Mouse (Mus musculus) neural tube, embryonic 11.5 days (tissue): ENCODE results near the gene Macrod2. TPM values are rescaled to one million over a fixed set of nuclear protein-coding genes. Genes with fewer than 3 reads are reported as not detected.
A peak's percentile ranks its signal among the peaks of the same experiment; 100 is the strongest.

Experiments used
- ATAC-seq: fragments of 200-750 bp; cut with Nextera tagmentation; 2 replicates; pipeline ENCODE4 v1.8.0; 2017; ENCODE audit warnings: moderate number of reproducible peaks, mild to moderate bottlenecking, moderate TSS enrichment, moderate library complexity; ENCODE audit not compliant: insufficient read depth, low FRiP score, low TSS enrichment
- DNase-seq: peaks from one replicate; pipeline ENCODE4 v3.0.0-alpha.2; 2015; ENCODE audit warnings: low spot score
- H3K27ac ChIP-seq: fragments of 300-500 bp; sonication (generic); 2 replicates; pipeline ENCODE4 v1.5.1; 2014; ENCODE audit warnings: low read depth, mild to moderate bottlenecking, low read length
- H3K27me3 ChIP-seq: fragments of 300-500 bp; sonication (generic); 2 replicates; pipeline ENCODE4 v1.6.1; 2014; ENCODE audit warnings: mild to moderate bottlenecking, low read length, mixed read lengths; ENCODE audit not compliant: control insufficient read depth, insufficient read depth
- H3K36me3 ChIP-seq: fragments of 300-500 bp; sonication (generic); 2 replicates; pipeline ENCODE4 v1.6.1; 2014; ENCODE audit warnings: mild to moderate bottlenecking, low read length, moderate library complexity, mixed read lengths; ENCODE audit not compliant: control insufficient read depth, insufficient read depth
- H3K4me1 ChIP-seq: fragments of 300-500 bp; sonication (generic); 2 replicates; pipeline ENCODE4 v1.6.1; 2014; ENCODE audit warnings: low read length, mixed read lengths; ENCODE audit not compliant: control insufficient read depth, insufficient read depth
- H3K4me2 ChIP-seq: fragments of 300-500 bp; sonication (generic); 2 replicates; pipeline ENCODE4 v1.6.1; 2014; ENCODE audit warnings: low read depth, mild to moderate bottlenecking, moderate library complexity
- H3K4me3 ChIP-seq: fragments of 300-500 bp; sonication (generic); 2 replicates; pipeline ENCODE4 v1.5.1; 2014; ENCODE audit warnings: low read depth, low read length
- H3K9ac ChIP-seq: fragments of 300-500 bp; sonication (generic); 2 replicates; pipeline ENCODE4 v1.6.1; 2014; ENCODE audit warnings: mild to moderate bottlenecking, low read length
- H3K9me3 ChIP-seq: fragments of 300-500 bp; sonication (generic); 2 replicates; pipeline ENCODE4 v1.6.1; 2016; ENCODE audit warnings: low read length; ENCODE audit not compliant: control insufficient read depth
- WGBS: fragments of 180-500 bp; shearing (Covaris S2); extraction: QIAGEN DNeasy Blood & Tissue Kit; methylation state at CpG from one replicate; pipeline ENCODE4 v1.1.7; 2014; 5-methylcytosine and 5-hydroxymethylcytosine counted together
- polyA plus RNA-seq: library from polyadenylated mRNA; unstranded; fragments of >200 nt; fragmentation: Nextera tagmentation; extraction: Ambion mirVana; gene quantifications from 2 replicates; pipeline ENCODE4 v1.2.1, GENCODE M21; 2014

The Macrod2 gene
- polyA plus RNA-seq, 1 experiment from 2014 or later: 46.0 TPM

DNA sequence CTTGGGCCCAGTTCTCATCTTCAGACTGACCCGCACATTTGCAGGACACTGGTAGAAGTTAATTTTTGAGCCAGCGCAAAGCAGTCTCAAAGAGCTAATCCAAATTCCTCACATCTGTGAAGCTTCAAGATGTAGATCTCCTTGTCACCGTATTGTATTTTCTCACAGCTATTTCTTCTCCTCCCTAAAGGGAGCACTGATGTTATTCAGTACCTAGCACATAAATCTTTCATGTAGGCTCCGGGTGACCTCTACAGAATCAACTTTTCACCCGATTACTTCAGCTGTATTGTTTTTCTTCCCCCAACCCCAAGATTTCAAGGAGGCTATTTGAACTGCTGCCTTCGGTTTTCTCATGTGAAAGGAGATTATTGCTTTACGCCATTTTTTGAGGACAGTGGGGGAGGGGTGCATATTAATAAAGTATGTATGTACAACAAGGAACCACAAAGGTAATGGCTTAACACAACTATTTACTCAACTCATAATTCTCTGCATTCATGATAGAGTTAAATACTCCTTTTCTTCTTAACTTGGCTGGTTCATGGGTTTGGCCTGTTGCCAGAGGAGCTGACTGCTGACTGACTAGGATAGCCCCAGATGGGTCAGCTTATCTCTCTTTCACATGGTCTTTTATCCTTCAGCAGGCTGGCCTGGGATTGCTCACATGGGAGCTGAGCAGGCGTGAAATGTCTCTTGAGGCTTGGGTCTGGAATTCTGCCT is 618.5 kb downstream of the Macrod2 start:
- DNase-seq (peak; percentile 40), ATAC-seq (peak; percentile 74)
- no peak overlapping the region for H3K9ac ChIP-seq
- peaks cover 11% of the 10 kb centered on the region for H3K4me1 ChIP-seq
- 17% methylated on average over 8 of the region's 8 CpGs for WGBS
- H3K36me3 ChIP-seq: no peaks in the 10 kb centered on the region
- H3K27ac ChIP-seq: peak overlapping the region; percentile 20; the same call in 1 of the 2 replicates
- no peaks in the 10 kb centered on the region for H3K9me3 ChIP-seq
- H3K4me2 ChIP-seq: no peak overlapping the region
- no peaks in the 10 kb centered on the region for H3K27me3 ChIP-seq
- H3K4me3 ChIP-seq: no peak overlapping the region

DNA sequence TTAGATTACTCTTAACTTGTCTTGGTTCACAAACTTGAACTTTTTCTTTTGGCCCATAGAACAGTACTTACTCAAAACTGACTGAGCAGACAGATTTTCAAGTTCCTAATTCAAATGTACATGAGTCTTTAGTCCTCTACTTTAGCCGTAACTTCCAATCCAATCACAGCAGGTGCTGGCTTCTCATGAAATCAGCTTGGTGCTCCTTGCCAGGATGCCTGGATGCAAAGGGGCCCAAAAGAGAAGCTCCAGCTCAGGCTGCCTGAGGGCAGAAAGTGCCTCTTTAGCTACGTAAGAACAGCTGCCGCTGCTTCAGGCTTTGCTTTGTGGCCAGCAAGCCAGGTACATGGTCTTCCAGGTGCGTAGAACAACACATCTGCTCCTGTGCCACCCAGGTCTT is 627.9 kb downstream of the Macrod2 start:
- no peak for DNase-seq
- Histone ChIP-seq H3K4me2 (no peak overlapping the region), H3K4me3 (no peak overlapping the region), H3K27ac (no peak overlapping the region), H3K4me1 (no peaks in the 10 kb centered on the region), H3K9me3 (no peaks in the 10 kb centered on the region), H3K27me3 (no peaks in the 10 kb centered on the region), H3K9ac (no peak overlapping the region), H3K36me3 (no peaks in the 10 kb centered on the region; the same call in 1 of the 2 replicates)
- ATAC-seq: no peak
- 88% methylated on average over 4 of the region's 4 CpGs for WGBS

DNA sequence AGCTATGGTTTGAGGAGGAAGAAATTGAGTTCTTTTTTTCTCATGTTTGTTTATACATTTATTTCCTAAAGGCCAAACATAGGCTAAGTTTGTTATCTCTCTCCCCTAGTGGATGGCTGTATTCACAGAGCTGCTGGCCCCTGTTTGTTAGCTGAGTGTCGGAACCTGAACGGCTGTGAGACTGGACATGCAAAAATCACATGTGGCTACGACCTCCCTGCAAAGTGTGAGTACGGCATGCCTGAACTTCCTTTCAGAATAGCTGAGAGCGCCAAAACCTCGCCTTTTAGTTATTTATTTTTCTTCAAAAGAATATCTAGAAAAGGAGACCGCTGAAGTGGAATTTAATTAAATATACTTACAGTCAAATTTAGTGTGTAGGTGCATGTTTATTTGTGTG is 628.8 kb downstream of the Macrod2 start:
- H3K4me3 ChIP-seq: no peak overlapping the region
- no peak overlapping the region for H3K4me2 ChIP-seq
- no peaks in the 10 kb centered on the region for H3K4me1 ChIP-seq
- WGBS: 51% methylated on average over 7 of the region's 7 CpGs
- no peak overlapping the region for H3K9ac ChIP-seq
- DNase-seq: no peak
- no peaks in the 10 kb centered on the region for H3K27me3 ChIP-seq
- ATAC-seq: no peak
- H3K27ac ChIP-seq: no peak overlapping the region
- H3K9me3 ChIP-seq: no peaks in the 10 kb centered on the region
- no peaks in the 10 kb centered on the region; the same call in 1 of the 2 replicates for H3K36me3 ChIP-seq

DNA sequence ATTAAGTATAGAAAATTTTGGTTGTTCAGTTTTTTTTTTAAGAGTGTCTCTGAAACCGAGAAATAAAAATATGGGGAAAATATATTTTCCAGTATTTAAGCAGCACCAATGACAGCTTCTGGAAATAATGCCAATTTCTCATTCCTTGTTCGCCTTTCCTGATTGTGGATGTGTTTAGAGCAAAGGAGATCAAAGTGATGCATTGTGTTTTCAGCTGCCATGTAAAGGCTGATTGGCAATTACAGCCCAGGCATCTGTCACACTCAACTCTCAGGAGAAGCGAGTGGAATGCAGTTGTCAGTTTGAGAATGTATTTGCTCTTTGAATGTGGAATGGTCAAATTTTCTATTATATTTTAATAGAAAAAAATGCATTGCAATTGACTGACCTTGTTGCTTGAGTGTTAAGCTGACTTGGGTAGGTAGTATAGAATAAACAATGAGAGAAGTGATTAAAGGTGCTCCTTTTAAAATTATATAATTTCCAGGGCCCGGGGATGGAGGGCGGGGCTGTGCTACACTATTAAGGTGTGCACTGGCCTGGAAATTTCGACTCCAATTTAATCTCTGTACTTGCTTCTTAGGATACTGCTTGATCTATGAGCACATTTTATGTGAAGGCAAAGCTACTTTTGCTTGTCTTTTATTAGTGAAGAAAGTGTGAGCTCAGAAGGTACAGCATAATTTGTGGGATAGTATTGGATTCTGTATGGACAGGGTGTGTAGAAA is 629.4 kb downstream of the Macrod2 start:
- no peak for ATAC-seq
- no peak overlapping the region for H3K9ac ChIP-seq
- no peaks in the 10 kb centered on the region for H3K4me1 ChIP-seq
- H3K36me3 ChIP-seq: no peaks in the 10 kb centered on the region; the same call in 1 of the 2 replicates
- no peaks in the 10 kb centered on the region for H3K27me3 ChIP-seq
- DNase-seq: no peak
- no peak overlapping the region for H3K4me2 ChIP-seq
- H3K4me3 ChIP-seq: no peak overlapping the region
- WGBS: 54% methylated on average over 6 of the region's 6 CpGs
- no peaks in the 10 kb centered on the region for H3K9me3 ChIP-seq
- no peak overlapping the region for H3K27ac ChIP-seq

DNA sequence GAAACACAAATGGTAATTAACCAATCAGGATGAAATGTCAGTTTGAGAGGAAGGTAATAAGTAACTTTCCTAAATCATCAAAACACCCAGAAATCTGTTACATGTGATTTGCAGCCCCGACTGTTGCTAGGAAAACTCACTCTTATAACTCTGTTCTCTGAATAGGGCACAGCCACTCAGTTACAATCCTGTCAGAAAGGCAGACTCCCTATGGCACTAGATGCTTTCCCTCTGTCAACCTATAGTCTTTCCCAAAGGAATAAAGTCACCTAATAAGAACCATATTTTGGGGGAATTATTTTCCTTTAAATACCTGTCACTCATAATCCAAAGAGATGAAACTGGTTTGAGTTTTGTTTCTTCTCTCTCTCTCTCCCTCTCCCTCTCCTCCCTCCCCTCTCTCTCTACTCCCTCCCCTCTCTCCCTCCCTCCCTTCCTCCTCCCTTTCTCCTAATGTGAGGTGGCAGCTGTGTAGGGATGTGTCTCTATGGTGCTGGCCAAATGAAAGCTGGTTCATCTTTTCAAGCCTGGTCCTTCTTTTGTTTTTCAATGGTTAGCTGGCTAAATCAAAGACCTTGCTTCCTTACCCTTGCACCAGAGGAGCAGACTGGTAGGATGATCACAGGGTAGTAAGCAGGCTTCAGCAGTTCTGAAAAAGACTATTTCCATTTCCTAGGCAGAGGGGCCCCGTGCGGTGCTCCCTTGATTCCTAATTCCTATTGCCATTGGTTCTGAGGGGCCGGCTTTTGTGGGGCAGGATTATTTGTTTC is 661.8 kb downstream of the Macrod2 start:
- Histone ChIP-seq H3K4me3 (no peak overlapping the region), H3K9ac (no peak overlapping the region), H3K9me3 (no peaks in the 10 kb centered on the region), H3K4me1 (no peaks in the 10 kb centered on the region), H3K27me3 (no peaks in the 10 kb centered on the region), H3K27ac (no peak overlapping the region), H3K36me3 (no peaks in the 10 kb centered on the region), H3K4me2 (no peak overlapping the region)
- DNase-seq (no peak), ATAC-seq (peak; percentile 42; the same call in 1 of the 2 replicates)
- WGBS: 20% methylated on average over 4 of the region's 4 CpGs

DNA sequence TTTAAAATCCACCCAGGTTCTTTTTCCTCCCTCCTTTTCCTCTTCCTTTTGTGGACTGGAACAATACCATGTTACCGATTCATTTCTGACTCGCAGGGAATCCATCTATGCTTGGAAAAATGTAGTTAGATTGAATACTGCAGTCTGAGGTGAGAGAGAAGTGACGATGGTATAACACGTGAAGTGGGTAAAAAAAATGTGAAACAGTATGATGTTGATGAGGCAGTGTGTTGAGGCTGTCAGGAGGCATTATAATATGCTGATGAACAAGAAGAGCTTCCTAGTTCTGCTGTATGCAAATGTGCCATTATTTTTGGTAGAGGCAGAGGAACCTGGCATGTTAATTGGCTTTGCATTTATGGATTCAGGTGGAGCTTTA is 662.3 kb downstream of the Macrod2 start:
- Histone ChIP-seq H3K27ac (no peak overlapping the region), H3K4me3 (no peak overlapping the region), H3K36me3 (no peaks in the 10 kb centered on the region), H3K9me3 (no peaks in the 10 kb centered on the region), H3K4me2 (no peak overlapping the region), H3K27me3 (no peaks in the 10 kb centered on the region), H3K4me1 (no peaks in the 10 kb centered on the region), H3K9ac (no peak overlapping the region)
- ATAC-seq (no peak; the same call in 1 of the 2 replicates), DNase-seq (no peak)
- WGBS: 40% methylated on average over 4 of the region's 4 CpGs

DNA sequence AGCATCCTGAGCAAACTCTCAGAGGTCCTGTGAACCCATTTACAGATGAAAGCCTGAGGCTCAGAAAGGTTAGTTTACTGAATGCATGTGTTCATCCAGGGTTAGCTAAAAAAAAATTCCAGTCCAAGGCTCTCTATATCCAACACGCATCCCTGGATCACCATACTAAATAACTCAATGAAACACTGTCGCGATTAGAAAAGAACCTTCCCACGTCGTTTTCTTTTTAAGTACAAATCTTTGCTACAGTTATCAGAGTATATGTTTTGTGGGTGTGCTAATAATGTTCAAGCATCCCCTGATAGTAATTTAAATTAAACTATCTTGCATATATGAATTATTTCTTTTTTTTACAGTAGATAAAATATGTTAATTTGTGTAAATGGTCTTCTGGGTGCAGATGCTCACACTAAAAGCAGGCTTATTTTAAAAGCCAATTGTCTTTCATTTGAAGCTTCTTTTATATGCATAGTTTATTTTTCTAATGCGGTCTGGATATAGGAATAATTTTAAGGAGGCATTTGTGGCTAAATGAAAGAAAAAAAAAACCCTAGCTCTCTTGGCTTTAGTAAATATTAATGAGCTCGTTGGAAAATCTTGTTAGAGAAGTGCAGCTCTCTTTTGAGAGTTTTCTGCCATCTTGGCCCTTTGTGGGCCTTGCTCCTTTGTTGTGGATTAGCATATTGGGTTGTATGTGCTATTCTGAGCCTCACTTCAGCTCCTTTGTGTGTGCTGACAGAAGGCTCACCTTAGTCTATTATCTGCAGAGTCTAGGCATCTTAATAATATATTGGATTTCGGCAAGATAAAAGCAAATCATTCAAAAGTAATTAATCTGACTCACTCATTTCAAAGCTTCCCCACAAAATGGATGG is 679.1 kb downstream of the Macrod2 start:
- no peaks in the 10 kb centered on the region for H3K36me3 ChIP-seq
- DNase-seq: no peak
- no peaks in the 10 kb centered on the region for H3K4me1 ChIP-seq
- WGBS: 77% methylated on average over 8 of the region's 8 CpGs
- H3K27ac ChIP-seq: no peak overlapping the region
- no peaks in the 10 kb centered on the region for H3K9me3 ChIP-seq
- H3K4me2 ChIP-seq: no peak overlapping the region
- no peaks in the 10 kb centered on the region for H3K27me3 ChIP-seq
- no peak overlapping the region for H3K9ac ChIP-seq
- no peak overlapping the region for H3K4me3 ChIP-seq
- peak; percentile 56; the same call in 1 of the 2 replicates for ATAC-seq

DNA sequence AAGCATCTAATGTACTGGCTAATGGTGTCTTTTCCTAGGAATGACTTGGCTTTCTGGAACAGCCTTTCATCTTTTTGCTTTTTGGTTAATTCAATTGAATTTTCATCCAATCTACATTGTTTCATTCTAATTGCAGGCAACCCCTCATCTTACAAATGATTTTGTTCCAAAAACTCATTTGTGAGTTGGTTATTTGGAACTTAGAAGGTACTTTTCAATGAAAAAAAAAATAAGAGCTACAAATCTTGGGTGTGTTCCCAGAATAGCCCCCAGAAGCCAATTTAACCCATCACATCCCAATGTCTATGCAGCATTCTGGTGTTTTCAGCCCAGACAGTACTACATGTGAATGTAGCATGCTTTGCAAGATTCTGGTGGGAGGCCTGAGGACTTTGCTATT is 683.1 kb downstream of the Macrod2 start:
- no peak for DNase-seq
- no peak for ATAC-seq
- Histone ChIP-seq H3K4me1 (no peaks in the 10 kb centered on the region), H3K4me2 (no peak overlapping the region), H3K4me3 (no peak overlapping the region), H3K9ac (no peak overlapping the region), H3K27me3 (no peaks in the 10 kb centered on the region), H3K36me3 (no peaks in the 10 kb centered on the region), H3K9me3 (no peaks in the 10 kb centered on the region), H3K27ac (no peak overlapping the region)
